Mouse (Mus musculus) embryonic facial prominence, embryonic 12.5 days (tissue): Measurements from ENCODE around the gene Vmn2r14. TPM values are rescaled to one million over a fixed set of nuclear protein-coding genes. Genes with fewer than 3 reads are reported as not detected.
"Not testable (repeated sequence)": the region's sequence is repeated elsewhere in the genome, so short reads cannot be mapped to it uniquely, and the experiment has no call there.

Source experiments
- ATAC-seq: fragments of 200-750 bp; cut with Nextera tagmentation; 2 replicates; pipeline ENCODE4 v1.8.0; 2017; ENCODE audit not compliant: insufficient number of reproducible peaks, insufficient read depth, low FRiP score, low TSS enrichment
- H3K27ac ChIP-seq: fragments of 300-500 bp; sonication (generic); 2 replicates; pipeline ENCODE4 v1.5.1; 2016; ENCODE audit warnings: mild to moderate bottlenecking
- H3K27me3 ChIP-seq: fragments of 300-500 bp; sonication (generic); 2 replicates; pipeline ENCODE4 v1.6.1; 2016; ENCODE audit warnings: mild to moderate bottlenecking, moderate library complexity
- H3K36me3 ChIP-seq: fragments of 300-500 bp; sonication (generic); 2 replicates; pipeline ENCODE4 v1.6.1; 2016; ENCODE audit warnings: mild to moderate bottlenecking
- H3K4me1 ChIP-seq: fragments of 300-500 bp; sonication (generic); 2 replicates; pipeline ENCODE4 v1.6.1; 2016
- H3K4me2 ChIP-seq: fragments of 300-500 bp; sonication (generic); replicated peaks from 2 replicates; pipeline ENCODE4 v1.6.1; 2016; ENCODE audit warnings: mild to moderate bottlenecking, moderate library complexity
- H3K4me3 ChIP-seq: fragments of 300-500 bp; sonication (generic); 2 replicates; pipeline ENCODE4 v1.5.1; 2016; ENCODE audit warnings: mild to moderate bottlenecking
- H3K9ac ChIP-seq: fragments of 300-500 bp; sonication (generic); 2 replicates; pipeline ENCODE4 v1.6.1; 2016; ENCODE audit warnings: mild to moderate bottlenecking, moderate library complexity
- H3K9me3 ChIP-seq: fragments of 300-500 bp; sonication (generic); 2 replicates; pipeline ENCODE4 v1.6.1; 2016; ENCODE audit warnings: mild to moderate bottlenecking, moderate library complexity
- WGBS: fragments of 180-500 bp; shearing (Covaris S2); methylation state at CpG from one replicate; pipeline ENCODE4 v1.1.7; 2016; 5-methylcytosine and 5-hydroxymethylcytosine counted together
- polyA plus RNA-seq: library from polyadenylated mRNA; unstranded; fragments of >200 nt; fragmentation: Nextera tagmentation; extraction: Ambion mirVana; gene quantifications from 2 replicates; pipeline ENCODE4 v1.2.1, GENCODE M21; 2016

Vmn2r14 gene
- polyA plus RNA-seq: not detected in 2 replicates

GRCm38 (mm10) chr5:109224608-109225007 is at the start of gene Vmn2r14:
Vmn2r14 (minus strand) TSS chr5:109224708.
- no peaks in the 10 kb centered on the region for H3K27me3 ChIP-seq
- no peak within 1 kb of the TSS for H3K9ac ChIP-seq
- no peak within 1 kb of the TSS for H3K4me2 ChIP-seq
- no peaks in the 10 kb centered on the region for H3K36me3 ChIP-seq
- WGBS: 66% methylated on average over 3 of the region's 3 CpGs
- no peak within 1 kb of the TSS for H3K27ac ChIP-seq
- ATAC-seq: no peak
- no peak within 1 kb of the TSS for H3K4me3 ChIP-seq
- no peaks in the 10 kb centered on the region for H3K9me3 ChIP-seq
- H3K4me1 ChIP-seq: no peaks in the 10 kb centered on the region

GRCm38 (mm10) chr5:109192099-109192498 is 32.4 kb downstream of the Vmn2r14 start, which contains the start of gene Vmn2r13:
Vmn2r13 (minus strand) TSS chr5:109192199.
- H3K36me3 ChIP-seq, H3K27me3 ChIP-seq, ATAC-seq, H3K9me3 ChIP-seq, H3K4me3 ChIP-seq, H3K9ac ChIP-seq, H3K4me2 ChIP-seq, H3K4me1 ChIP-seq, H3K27ac ChIP-seq: not testable (repeated sequence)
- 55% methylated on average over 2 of the region's 2 CpGs for WGBS

GRCm38 (mm10) chr5:109166851-109167250 is 57.7 kb downstream of the Vmn2r14 start:
- H3K9ac ChIP-seq, H3K27ac ChIP-seq, ATAC-seq, H3K4me3 ChIP-seq, H3K27me3 ChIP-seq, H3K9me3 ChIP-seq, H3K36me3 ChIP-seq, H3K4me1 ChIP-seq, H3K4me2 ChIP-seq: not testable (repeated sequence)
- 86% methylated on average over 4 of the region's 4 CpGs for WGBS

Other genes with a start within 250 kb of the Vmn2r14 start
- not detected in 2 replicates for gene Vmn2r10, start 218.2 kb downstream of the Vmn2r14 start, polyA plus RNA-seq
- not detected in 2 replicates for gene Vmn2r11, start 165.1 kb downstream of the Vmn2r14 start, polyA plus RNA-seq
- not detected in 2 replicates for gene Vmn2r12, start 126.8 kb downstream of the Vmn2r14 start, polyA plus RNA-seq
- gene Vmn2r13, start 32.5 kb downstream of the Vmn2r14 start, polyA plus RNA-seq: not detected in 2 replicates
- gene Vmn2r15, start 72.9 kb upstream of the Vmn2r14 start, polyA plus RNA-seq: not detected in 2 replicates
- not detected in 2 replicates for gene Vmn2r16, start 105.5 kb upstream of the Vmn2r14 start, polyA plus RNA-seq
- gene Vmn2r17, start 195.0 kb upstream of the Vmn2r14 start, polyA plus RNA-seq: not detected in 2 replicates